Mouse (Mus musculus): ENCODE measurements around the gene Cxcl12. TPM values are rescaled to one million over a fixed set of nuclear protein-coding genes. Genes with fewer than 3 reads are reported as not detected.

The Cxcl12 gene
- total RNA-seq, 1 experiment from 2014 or later: 2.5 TPM

DNA sequence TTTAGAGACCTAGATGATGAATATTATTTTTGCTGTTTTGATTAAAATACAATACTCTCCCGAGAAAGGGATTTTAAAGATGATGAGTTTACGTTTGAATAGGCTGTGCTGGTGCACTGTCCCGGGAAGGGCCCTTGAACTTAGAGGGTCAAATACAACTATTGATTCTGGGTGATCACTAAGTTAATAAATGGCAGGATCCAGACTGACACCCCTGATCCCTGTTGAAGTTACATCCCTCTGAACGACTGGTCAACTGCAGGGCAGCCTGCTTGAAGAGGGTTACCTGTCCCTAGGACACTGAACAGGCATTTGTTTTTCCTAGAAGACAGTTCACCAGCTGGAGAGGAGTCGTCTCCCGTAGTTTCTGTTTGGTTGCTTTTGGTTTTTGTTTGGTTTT, 4.0 kb downstream of the Cxcl12 start:
- no peak for ATAC-seq (replicated peaks; ENCODE audit: low read depth, poor library complexity, severe bottlenecking)

DNA sequence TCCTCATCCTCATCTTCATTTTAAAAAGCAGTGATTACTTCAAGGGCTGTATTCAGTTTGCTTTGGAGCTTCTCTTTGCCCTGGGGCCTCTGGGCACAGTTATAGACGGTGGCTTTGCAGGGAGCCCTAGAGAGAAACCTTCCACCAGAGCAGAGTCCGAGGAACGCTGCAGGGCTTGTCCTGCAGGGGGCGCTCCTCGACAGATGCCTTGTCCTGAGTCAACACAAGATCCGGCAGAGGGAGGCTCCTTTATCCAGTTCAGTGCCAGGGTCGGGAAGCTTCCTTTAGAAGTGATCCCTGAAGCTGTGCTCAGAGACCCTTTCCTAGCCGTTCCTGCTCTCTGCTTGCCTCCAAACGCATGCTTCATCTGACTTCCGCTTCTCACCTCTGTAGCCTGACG, 5.5 kb downstream of the Cxcl12 start:
- ATAC-seq (replicated peaks; ENCODE audit: low read depth, poor library complexity, severe bottlenecking): peak; percentile 73

DNA sequence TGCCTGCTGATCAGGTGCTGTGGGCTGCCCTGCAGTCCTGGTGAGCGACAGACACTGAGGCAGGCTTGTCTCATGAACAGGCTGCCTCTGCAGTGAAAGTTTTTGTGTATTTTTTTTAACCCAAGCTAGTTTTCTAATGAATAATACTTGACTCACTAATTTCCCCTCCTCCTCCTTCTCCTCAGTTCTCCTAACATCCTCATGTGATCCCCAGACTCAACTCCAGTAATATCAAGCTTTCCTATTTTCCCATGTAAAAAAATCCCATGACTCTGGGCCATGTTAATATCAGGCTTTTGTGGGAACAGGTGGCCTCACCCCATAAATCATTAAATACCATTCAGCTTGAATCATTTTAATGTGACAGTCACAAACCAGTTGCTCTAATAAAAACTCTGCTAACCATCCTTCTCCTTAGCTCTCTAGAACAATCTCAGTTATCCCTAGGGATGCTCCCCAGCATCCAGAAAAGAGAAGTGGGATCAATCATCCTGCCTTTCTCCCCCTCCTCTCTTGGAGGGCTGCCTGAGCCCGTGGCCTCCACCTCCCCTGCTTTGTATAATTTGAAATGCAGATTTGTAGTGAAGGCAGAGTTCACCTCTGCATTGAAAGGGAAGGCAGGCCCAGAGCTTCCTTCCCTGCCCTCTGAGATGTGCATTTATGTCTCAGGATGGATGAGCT, 6.9 kb downstream of the Cxcl12 start:
- no peak for ATAC-seq (replicated peaks; ENCODE audit: low read depth, poor library complexity, severe bottlenecking)

DNA sequence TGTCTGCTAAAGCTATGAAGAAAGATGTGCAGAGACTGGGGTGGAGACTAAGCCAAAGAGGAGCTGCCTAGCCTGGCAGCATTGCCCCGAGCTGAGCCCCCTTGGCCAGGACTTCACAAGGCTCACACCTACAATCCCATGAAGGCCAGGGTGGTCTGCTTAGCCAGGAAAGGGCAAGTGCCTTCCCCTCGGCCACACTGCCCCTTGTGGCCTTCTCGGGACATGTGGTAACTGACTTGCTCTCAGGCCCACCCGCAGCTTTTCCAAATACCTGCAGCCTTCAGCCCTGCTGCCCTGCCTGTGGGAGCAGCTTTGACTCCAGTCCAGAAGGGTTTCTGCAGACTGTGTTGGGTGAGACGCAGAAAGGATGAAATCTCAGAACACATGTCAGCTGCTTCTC, 8.1 kb downstream of the Cxcl12 start:
- peak; percentile 54; the same call in 1 of the 2 replicates for ATAC-seq (replicated peaks; ENCODE audit: low read depth, poor library complexity, severe bottlenecking)

DNA sequence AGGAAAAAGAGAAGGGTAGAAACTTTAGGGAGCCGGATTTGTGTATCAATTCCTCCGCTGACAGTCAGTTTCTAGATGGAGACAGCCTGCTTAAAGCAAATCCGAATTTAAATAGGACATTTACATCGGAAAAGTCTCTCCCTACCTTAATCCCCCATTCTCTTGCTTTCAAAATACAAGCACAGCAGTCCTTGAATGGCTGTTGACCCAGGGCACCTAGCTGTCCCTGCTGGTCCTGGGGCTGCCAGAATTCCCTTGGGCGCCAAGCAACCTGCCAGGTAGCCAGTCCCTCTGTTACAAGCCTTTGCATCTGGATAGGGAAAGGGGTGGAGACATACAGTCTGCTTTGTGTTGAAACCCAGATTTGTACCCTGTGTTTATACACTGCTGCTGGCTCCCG, 12.0 kb downstream of the Cxcl12 start:
- no peak for ATAC-seq (replicated peaks; ENCODE audit: low read depth, poor library complexity, severe bottlenecking)

DNA sequence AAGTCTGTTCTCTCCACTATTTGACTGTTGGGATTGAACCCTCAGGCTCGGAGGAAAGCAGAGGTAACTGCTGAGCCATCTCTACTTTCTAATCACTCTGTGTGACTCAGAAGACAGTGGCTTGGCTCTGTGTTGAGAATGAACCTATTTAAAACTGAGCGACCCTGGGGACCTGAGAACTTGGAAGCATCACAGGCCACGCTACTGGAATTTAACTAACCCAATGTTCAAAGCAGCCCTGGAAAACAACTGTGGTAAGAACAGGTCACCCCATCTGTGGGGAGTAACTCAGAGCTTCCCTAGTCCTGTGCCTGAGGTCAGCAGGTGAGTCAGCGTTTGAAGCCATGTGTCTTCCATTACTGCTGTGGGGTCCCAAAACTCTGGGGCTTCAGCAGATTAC, 17.0 kb downstream of the Cxcl12 start:
- ATAC-seq (replicated peaks; ENCODE audit: low read depth, poor library complexity, severe bottlenecking): no peak

DNA sequence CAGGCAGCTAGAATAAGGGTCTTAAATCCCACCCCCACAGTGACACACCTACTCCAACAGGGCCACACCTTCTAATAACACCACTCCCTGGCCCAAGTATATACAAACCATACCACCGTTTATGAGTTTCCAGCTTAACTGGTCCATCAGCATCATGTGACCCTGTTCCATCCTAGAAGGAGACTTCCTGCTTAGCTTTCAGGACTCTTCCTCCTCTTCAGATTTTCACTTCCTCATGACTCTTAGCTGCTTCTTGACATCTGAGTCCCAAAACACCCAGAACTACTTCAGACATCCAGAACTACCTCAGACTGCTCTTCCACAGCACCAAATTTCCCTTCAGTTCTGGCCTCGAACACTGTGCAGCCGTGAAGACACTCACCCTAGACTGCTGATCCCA, 22.1 kb downstream of the Cxcl12 start:
- ATAC-seq (replicated peaks; ENCODE audit: low read depth, poor library complexity, severe bottlenecking): peak; percentile 58

DNA sequence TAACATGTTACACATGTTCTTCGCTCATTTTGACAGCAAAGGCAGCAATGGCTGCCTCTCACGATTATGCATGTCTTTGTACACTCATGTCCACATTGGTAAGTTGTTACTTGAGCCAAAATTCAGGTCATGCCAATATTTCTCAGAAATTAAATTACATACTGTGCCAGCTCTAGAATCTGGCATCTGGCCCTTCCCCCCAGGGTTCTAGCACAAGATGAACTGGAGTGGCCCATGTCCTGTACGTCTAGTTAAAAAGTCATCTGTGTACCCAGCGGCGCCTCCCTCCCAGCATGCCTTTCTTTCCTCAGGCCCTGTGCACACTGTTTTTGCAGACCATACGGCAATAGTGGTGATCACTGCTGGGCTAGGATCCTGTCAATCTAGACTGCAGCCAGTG, 23.4 kb downstream of the Cxcl12 start:
- no peak for ATAC-seq (replicated peaks; ENCODE audit: low read depth, poor library complexity, severe bottlenecking)

DNA sequence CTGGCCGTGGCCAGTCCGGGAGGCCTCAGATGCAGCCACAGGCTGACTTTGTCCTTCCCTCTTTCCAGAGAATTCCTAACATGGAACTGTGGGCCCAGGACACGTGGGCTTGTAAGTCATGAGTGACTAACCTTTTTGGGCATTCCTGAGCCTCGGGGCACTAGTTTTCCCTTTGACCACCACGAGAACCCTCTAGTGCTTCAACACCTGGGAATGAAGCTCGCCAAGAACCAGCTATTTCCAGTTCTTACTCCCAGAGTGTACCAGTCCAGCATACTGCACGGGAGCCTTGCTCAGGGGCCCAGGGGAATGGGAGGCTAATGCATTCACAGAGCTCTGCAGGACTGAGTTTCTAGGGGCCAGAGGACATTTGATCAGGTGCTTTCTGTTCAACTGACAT, 24.3 kb downstream of the Cxcl12 start:
- ATAC-seq (replicated peaks; ENCODE audit: low read depth, poor library complexity, severe bottlenecking): no peak

DNA sequence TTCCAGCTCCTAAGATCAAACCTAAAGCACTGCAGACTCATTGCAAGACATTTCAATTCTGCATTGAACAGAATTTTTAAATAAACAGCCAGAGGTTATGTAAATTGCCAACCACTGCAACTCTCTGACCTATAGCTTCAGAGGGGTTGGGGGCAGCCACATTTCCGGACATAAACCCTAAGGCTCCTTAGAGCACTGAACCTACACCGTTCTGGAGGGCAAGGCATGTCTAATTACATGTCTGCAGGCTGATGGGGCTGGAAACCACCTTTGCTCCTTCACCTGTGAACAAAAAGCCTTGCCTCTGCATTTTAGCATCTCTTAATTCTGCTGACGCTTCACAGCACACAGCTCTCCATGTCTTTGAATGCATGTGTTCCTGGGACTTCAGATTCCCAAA, 26.9 kb downstream of the Cxcl12 start:
- no peak for ATAC-seq (replicated peaks; ENCODE audit: low read depth, poor library complexity, severe bottlenecking)

DNA sequence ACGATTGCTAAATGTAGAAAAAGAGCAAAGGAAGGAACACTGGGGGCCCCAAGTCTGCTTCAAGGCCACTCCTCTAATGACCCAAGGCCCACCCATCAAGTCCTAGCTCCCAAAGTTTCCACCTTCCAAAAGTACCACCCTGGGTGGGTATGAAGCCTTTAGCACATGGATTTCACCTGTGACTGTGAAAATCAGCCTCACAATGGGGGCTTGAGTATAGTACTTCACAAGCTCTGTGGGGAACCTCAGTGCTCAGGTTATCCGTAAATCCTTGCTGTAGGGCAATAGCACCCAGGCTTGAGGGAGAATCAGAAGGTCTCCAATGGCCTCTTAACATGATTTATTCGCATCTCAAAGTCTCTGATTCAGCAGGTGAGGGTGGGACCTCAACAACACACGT, 30.5 kb downstream of the Cxcl12 start:
- ATAC-seq (replicated peaks; ENCODE audit: low read depth, poor library complexity, severe bottlenecking): no peak

DNA sequence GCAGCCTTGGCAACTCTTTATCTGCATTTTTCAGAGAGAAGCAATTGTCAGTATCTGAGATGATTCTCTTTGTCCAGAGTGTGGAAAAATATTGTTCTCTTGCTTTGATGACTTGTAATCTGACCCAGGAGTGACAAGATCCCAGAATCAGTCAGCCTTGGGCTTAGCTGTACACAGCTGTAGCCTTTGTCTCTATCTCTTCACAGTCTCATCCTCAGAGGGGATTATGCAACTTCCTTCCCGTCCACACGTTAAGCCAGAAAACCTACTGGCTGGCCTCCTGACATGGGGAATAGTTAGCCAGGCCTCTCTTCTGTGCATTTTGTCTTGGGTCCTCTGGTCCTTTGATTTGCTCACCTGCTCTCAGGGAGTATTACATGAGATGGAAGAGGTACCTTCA, 31.4 kb downstream of the Cxcl12 start:
- ATAC-seq (replicated peaks; ENCODE audit: low read depth, poor library complexity, severe bottlenecking): 0 out of 2 replicates have a peak, but pooled peaks have one; percentile 48

DNA sequence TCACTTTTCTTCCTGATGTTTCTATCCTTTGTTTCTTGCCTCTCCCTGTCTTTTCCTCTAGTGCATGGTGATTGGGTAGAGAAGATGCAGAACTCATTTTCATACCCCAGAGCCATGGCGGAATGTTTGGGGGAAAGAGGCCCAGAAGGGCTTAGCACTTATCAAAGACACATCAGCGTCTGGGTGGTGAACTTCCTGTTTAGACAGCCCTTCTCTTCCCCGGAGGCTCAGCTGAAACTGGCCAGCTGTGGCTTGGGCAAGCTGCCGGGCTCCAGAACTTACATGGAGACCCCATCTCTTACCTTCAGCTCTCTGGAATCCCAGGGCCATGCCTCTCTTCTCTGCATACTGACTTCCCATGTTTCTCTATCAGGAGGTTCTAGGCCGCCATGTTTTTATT, 32.6 kb downstream of the Cxcl12 start:
- peak; percentile 42; the same call in 1 of the 2 replicates for ATAC-seq (replicated peaks; ENCODE audit: low read depth, poor library complexity, severe bottlenecking)

DNA sequence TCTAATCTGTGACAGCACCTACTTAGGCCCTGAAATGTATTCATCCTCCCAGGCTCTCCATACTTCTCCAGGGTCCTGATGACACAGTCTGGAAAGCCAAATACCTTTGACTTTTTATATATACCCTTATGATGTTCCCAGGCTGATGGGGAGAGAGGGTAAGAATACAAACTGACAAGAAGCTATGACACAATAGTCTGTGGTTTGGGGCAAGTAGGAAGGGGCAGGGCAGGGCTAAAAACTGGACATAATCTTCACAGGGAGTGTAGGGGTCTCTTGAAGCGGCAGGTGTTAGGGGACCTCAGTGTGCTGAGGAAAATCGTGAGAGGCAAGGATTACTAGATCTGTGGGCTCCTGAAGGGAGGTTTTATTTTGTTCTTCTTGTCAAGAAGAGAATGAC, 33.1 kb downstream of the Cxcl12 start:
- ATAC-seq (replicated peaks; ENCODE audit: low read depth, poor library complexity, severe bottlenecking): no peak

DNA sequence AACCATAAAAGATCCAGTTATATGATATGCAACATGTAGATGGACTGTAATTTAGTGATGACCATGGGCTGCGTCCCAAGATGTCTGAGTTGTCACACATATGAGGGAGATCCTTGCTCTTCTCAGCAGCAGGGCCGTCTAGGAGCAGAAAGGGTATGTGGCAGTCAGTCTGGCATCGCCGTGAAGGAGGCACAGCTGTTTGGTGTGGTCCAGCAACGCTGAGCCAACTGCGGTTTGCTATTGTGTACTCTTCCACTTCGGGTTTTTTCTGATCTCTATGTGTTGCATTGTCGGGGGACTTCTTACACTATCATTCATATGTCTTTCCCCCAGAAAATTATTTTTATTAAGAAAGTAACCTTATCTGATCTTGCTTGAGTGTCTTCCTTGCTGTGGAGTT, 33.5 kb downstream of the Cxcl12 start:
- ATAC-seq (replicated peaks; ENCODE audit: low read depth, poor library complexity, severe bottlenecking): no peak

DNA sequence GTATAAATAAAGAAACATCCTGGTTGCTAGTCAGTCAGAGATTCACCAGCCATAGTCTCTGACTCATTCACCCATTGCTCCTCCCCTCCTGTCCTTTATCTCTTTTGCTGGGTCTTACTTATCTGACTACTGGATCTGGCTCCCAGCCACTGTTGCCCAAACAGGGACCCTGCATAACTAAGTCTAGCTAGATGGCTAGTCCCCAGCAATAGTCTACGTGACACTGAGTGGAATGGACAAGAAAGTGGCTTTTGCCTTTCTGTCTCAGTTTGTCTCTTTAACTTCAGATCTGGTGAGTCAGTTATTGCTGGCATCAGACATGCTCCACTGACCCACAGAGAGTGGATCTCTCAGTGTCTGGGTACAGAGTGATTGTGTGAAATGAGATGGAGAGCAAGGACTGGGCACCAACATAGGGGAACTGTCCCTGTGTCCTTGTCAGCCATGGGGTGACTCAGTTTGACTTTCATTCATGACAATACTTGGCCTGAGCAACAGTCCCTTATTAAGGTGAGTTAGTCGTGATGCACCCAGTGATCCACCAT, 34.6 kb downstream of the Cxcl12 start:
- no peak for ATAC-seq (replicated peaks; ENCODE audit: low read depth, poor library complexity, severe bottlenecking)

DNA sequence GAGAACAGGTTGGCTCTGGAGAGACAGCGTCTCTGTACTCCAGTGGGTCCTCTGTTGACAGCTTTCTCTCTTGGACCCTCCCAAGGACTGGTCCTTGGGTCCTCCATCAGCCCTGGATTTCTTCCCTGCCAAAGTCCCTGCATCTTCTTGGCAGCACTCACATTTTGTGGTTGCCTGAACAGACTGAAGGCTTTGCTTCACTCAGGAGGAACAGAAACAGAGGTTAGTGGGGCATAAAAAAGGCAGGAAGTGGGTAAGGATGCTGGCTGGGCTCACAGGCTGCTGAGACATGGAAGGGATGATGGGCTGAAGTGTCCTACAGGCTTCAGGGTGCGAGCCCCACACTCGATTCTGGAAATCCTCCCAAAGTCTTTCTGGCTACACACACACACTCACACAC, 35.8 kb downstream of the Cxcl12 start:
- ATAC-seq (replicated peaks; ENCODE audit: low read depth, poor library complexity, severe bottlenecking): peak; percentile 64

DNA sequence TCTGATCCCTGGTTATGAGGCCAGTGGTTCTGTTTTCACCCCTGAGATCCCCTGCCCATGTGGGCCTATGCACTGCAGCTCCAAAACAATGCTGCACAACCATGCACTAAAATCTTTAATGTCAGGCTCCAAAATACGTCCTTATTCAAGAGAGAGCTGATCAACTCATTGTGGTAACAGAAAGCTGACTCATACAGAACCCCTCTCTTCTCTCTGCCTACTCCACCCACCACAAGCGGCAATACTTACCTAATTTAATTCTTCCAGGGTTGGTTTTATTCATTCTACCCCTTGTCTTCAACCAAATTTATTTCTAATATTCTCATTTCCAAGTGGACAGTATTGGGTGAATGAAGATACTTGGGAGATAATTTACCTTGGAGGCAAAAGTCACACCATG, 38.5 kb downstream of the Cxcl12 start:
- no peak for ATAC-seq (replicated peaks; ENCODE audit: low read depth, poor library complexity, severe bottlenecking)

DNA sequence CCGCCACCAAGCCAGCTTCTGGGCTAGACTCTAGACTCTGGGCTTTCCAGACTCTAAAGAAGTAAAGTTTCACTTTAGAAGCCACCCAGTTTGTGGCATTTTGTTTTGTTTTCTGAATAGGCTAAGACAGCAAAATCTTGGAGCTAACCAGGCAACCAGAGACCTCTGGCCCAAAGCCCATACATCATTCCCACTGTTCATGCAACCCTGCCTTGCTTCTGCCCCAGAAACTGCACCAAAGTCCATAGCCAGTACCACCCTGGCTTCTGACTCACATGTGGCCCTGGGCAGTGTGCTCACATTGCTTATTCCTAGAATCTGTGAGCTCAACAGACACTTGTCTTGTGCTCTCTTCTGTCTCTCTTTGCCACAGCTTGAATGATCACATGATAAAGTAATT, 39.0 kb downstream of the Cxcl12 start:
- no peak for ATAC-seq (replicated peaks; ENCODE audit: low read depth, poor library complexity, severe bottlenecking)

DNA sequence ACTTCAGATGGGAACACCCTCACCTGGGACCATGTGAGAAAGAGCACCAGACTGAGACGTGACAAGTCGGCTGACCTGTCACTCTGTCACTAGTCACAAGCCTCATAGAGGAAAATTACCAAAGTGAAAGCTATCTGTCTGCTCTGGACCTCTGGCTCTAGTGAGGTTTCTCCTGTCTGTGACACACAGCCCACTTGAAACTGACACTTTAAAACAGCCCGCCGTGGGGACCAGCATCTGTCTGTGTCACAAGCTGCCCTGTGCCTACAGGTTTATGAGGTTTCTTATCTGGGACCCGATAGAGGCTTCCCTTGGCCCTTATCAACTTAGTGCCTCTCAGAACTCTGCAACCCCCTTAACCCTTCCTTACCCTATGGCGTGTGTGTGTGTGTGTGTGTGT, 41.8 kb downstream of the Cxcl12 start:
- ATAC-seq (replicated peaks; ENCODE audit: low read depth, poor library complexity, severe bottlenecking): no peak

DNA sequence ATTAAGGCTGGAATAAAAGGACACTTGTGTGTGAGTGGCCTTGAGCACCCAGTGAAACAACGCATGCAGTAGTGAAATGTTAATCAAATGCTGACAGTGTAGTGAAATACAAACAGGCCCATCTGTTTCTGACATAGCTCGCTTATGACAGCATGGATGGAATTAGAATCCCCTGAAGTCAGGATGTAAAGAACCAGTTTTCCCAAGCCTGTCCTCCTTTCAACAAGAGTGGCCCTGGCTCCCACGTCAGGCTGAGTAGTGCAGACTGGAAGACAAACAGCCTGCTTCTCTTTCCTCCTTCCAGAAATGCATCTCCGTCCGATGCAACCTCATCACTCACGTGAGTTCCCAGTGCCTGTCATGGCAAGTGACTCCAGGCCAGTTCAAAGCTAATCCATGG, 42.2 kb downstream of the Cxcl12 start:
- no peak for ATAC-seq (replicated peaks; ENCODE audit: low read depth, poor library complexity, severe bottlenecking)

DNA sequence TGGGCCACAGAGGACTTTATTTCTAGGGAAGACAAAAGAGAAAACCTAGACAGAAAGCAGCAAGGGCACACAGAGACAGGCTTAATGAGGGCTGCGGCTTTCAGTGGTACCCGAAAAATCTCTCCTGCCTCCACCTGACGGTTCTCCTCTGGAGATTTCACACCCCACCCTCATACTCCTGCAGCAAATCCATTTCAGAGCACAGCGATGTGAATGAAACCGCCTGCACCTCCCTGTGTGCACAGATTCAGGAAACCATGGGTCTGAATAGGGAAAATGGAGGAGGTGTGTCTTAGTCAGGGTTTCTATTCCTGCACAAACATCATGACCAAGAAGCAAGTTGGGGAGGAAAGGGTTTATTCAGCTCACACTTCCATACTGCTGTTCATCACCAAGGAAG, 46.2 kb downstream of the Cxcl12 start:
- no peak for ATAC-seq (replicated peaks; ENCODE audit: low read depth, poor library complexity, severe bottlenecking)
